Mouse (Mus musculus) myocyte (in vitro differentiated cells): ENCODE measurements at regions not wholly inside any gene's neighbourhood (a gene's known extent, or its start where the extent isn't known, plus 50 kb on each side); places are given as distances from the start of the nearest gene placed in this dataset.

ENCODE experiments used
- POLR2A ChIP-seq: IDR thresholded peaks from one replicate; pipeline ENCODE4 v1.6.1; 2011; ENCODE audit warnings: low read depth, mild to moderate bottlenecking, control low read depth, moderate library complexity; ENCODE audit not compliant: insufficient read length
- SRF ChIP-seq: IDR thresholded peaks from one replicate; pipeline ENCODE4 v1.6.1; 2011; ENCODE audit warnings: low read depth; ENCODE audit not compliant: control insufficient read depth, insufficient read length
- TCF12 ChIP-seq: IDR thresholded peaks from one replicate; pipeline ENCODE4 v1.6.1; 2011; ENCODE audit warnings: mild to moderate bottlenecking, control low read depth; ENCODE audit not compliant: poor library complexity, insufficient read depth, severe bottlenecking

DNA sequence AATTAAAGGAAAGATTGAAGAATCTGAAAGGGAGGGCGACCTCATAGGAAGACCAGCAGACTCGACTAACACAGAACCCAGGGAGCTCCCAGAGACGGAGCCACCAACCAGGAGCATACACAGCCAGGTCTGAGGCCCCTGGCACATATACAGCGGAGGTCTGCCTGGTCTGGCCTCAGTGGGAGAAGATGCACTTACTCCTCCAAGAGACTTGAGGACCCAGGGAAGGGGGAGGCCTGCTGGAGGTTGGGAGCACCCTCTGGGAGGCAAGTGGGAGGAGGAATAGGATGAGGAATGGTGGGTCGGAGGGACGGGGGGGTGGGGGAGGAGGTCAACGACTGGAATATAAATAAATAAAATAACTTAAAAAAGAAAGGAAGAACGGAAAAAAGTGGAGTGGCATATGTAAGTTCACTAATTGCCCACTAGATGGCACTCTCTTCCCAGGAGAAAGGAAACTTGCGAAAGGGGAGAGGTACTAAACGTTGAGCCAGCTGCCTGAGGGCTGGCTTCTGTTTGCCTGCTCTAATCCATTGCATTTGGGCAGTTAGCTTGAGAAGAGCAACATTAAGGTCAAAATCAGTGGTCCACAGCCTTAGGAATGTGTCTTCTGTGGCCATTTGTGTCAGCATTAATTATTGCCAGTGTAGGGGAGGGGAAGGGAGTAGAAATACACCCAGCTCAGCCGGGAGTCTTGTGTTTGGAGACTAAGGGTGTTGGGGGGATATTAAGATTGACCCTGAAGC is 55.0 kb upstream of the Fam180a start:
- no peak for TF ChIP-seq POLR2A
- no peak for TF ChIP-seq TCF12
- TF ChIP-seq SRF: no peak
